In genomic region chr5:129778996-129779716, GRCm38 (mm10) we compare ENCODE assay signal across 8 mouse cellular contexts. TPM values are rescaled to one million over a fixed set of nuclear protein-coding genes. Genes with fewer than 3 reads are reported as not detected.
DNase-seq lines count a peak whose midpoint lies in the region; ATAC-seq and TF ChIP-seq lines count a peak whose summit lies in the region.

No protein-coding gene starts in this region.

- DNase-seq in 3T3-L1 (ENCODE audit: low read depth, low spot score) = peak; percentile 90
- peak; percentile 48 to 56 for DNase-seq in adrenal gland, postnatal 4 days (ENCODE audit: low spot score in 2 of 2)
- DNase-seq in heart, adult 2 months = peak; percentile 85 to 90
- peak; percentile 92 for DNase-seq in kidney, adult 2 months
- peak; percentile 87 for DNase-seq in midbrain, embryonic 14.5 days
- DNase-seq in spleen, adult 18-20 months = peak; percentile 46 to 75

- intact Hi-C loops in heart, adult 2 months (cut with DNase I) = loop anchor here (2.0 kb wide), 1 partner anchor 54 kb away; the partner anchor contains the start of gene Nipsnap2

- peak overlapping the region; percentile 82 for H3K9ac ChIP-seq in embryonic facial prominence, embryonic 13.5 days
- peak overlapping the region; percentile 74 for H3K9ac ChIP-seq in heart, adult 2 months (ENCODE audit: low read depth, low read length)
- peak overlapping the region; percentile 72 for H3K9ac ChIP-seq in limb, embryonic 12.5 days (replicated peaks)
- H3K9ac ChIP-seq in midbrain, embryonic 14.5 days (replicated peaks; ENCODE audit: low read length) = peak overlapping the region; percentile 52

- no peak for TF ChIP-seq CTCF in heart, adult 2 months (IDR thresholded peaks at IDR 0.05)
- no peak for TF ChIP-seq CTCF in kidney, adult 2 months (conservative IDR thresholded peaks at IDR 0.05; ENCODE audit: insufficient read depth, insufficient read length, low read depth, low read length)

- ATAC-seq in embryonic facial prominence, embryonic 13.5 days (ENCODE audit: insufficient number of reproducible peaks, insufficient read depth, low FRiP score, low TSS enrichment, low read depth) = peak; percentile 88
- peak; percentile 93 for ATAC-seq in limb, embryonic 12.5 days (ENCODE audit: insufficient number of reproducible peaks, insufficient read depth, low FRiP score, low TSS enrichment, low read depth)
- ATAC-seq in midbrain, embryonic 14.5 days (ENCODE audit: low FRiP score, low TSS enrichment) = no peak; the same call in 1 of the 2 replicates

- peak overlapping the region; percentile 67 for H3K27ac ChIP-seq in embryonic facial prominence, embryonic 13.5 days
- peak overlapping the region; percentile 47 for H3K27ac ChIP-seq in heart, adult 2 months
- H3K27ac ChIP-seq in kidney, adult 2 months (ENCODE audit: insufficient read depth, low read depth, low read length) = no peak overlapping the region
- H3K27ac ChIP-seq in limb, embryonic 12.5 days = peak overlapping the region; percentile 47
- 0 out of 2 replicates have a peak overlapping the region, but pooled peaks have one; percentile 20 for H3K27ac ChIP-seq in midbrain, embryonic 14.5 days (replicated peaks; ENCODE audit: low read depth, low read length)

- peaks cover 7% of the 10 kb centered on the region for H3K4me1 ChIP-seq in embryonic facial prominence, embryonic 13.5 days
- no peaks in the 10 kb centered on the region for H3K4me1 ChIP-seq in heart, adult 2 months (ENCODE audit: control insufficient read depth, insufficient read depth, low read length)
- H3K4me1 ChIP-seq in kidney, adult 2 months (ENCODE audit: control insufficient read depth, insufficient read depth, low read length) = no peaks in the 10 kb centered on the region
- peaks cover 7% of the 10 kb centered on the region for H3K4me1 ChIP-seq in limb, embryonic 12.5 days (replicated peaks)
- peaks cover 10% of the 10 kb centered on the region for H3K4me1 ChIP-seq in midbrain, embryonic 14.5 days (ENCODE audit: control insufficient read depth, insufficient read depth, low read length)

- H3K9me3 ChIP-seq in embryonic facial prominence, embryonic 13.5 days = no peaks in the 10 kb centered on the region
- H3K9me3 ChIP-seq in limb, embryonic 12.5 days = no peaks in the 10 kb centered on the region
- no peaks in the 10 kb centered on the region for H3K9me3 ChIP-seq in midbrain, embryonic 14.5 days (ENCODE audit: control insufficient read depth, low read length)

- peak overlapping the region; percentile 64 for H3K4me3 ChIP-seq in embryonic facial prominence, embryonic 13.5 days
- H3K4me3 ChIP-seq in heart, adult 2 months = peak overlapping the region; percentile 64
- H3K4me3 ChIP-seq in kidney, adult 2 months (ENCODE audit: insufficient read depth, low read depth, low read length) = peak overlapping the region; percentile 72
- peak overlapping the region; percentile 56 for H3K4me3 ChIP-seq in limb, embryonic 12.5 days (replicated peaks)
- peak overlapping the region; percentile 45 for H3K4me3 ChIP-seq in midbrain, embryonic 14.5 days (replicated peaks; ENCODE audit: low read depth, low read length)

- TF ChIP-seq EP300 in heart, adult 2 months (IDR thresholded peaks at IDR 0.05; ENCODE audit: insufficient read depth, low read depth, low read length) = no peak

- TF ChIP-seq POLR2A in heart, adult 2 months (IDR thresholded peaks at IDR 0.05; ENCODE audit: insufficient read depth, low read depth, low read length) = peak; percentile 60
- no peak for TF ChIP-seq POLR2A in kidney, adult 2 months (IDR thresholded peaks at IDR 0.05; ENCODE audit: low read depth, low read length)

- H3K4me2 ChIP-seq in embryonic facial prominence, embryonic 13.5 days = peak overlapping the region; percentile 85
- H3K4me2 ChIP-seq in limb, embryonic 12.5 days = peak overlapping the region; percentile 83
- H3K4me2 ChIP-seq in midbrain, embryonic 14.5 days (ENCODE audit: low read length) = peak overlapping the region; percentile 80

- H3K27me3 ChIP-seq in embryonic facial prominence, embryonic 13.5 days = no peaks in the 10 kb centered on the region
- H3K27me3 ChIP-seq in heart, adult 2 months (ENCODE audit: control insufficient read depth, insufficient read depth, low read length) = no peaks in the 10 kb centered on the region
- H3K27me3 ChIP-seq in kidney, adult 2 months (replicated peaks; ENCODE audit: control insufficient read depth, insufficient read depth, low read length) = no peaks in the 10 kb centered on the region
- no peaks in the 10 kb centered on the region for H3K27me3 ChIP-seq in limb, embryonic 12.5 days
- H3K27me3 ChIP-seq in midbrain, embryonic 14.5 days (ENCODE audit: control insufficient read depth, insufficient read depth, low read length) = no peaks in the 10 kb centered on the region

- 1% methylated on average over 32 of the region's 32 CpGs for WGBS in embryonic facial prominence, embryonic 13.5 days
- 2% methylated on average over 32 of the region's 32 CpGs for WGBS in heart, adult 2 months
- WGBS in kidney, adult 2 months = under 1% methylated on average over 32 of the region's 32 CpGs
- WGBS in limb, embryonic 12.5 days = 2% methylated on average over 32 of the region's 32 CpGs
- 1% methylated on average over 32 of the region's 32 CpGs for WGBS in midbrain, embryonic 14.5 days

- no peaks in the 10 kb centered on the region for H3K36me3 ChIP-seq in embryonic facial prominence, embryonic 13.5 days
- no peaks in the 10 kb centered on the region for H3K36me3 ChIP-seq in heart, adult 2 months (ENCODE audit: control insufficient read depth, insufficient read depth, low read length)
- no peaks in the 10 kb centered on the region for H3K36me3 ChIP-seq in kidney, adult 2 months (ENCODE audit: control insufficient read depth, insufficient read depth, low read length)
- no peaks in the 10 kb centered on the region for H3K36me3 ChIP-seq in limb, embryonic 12.5 days
- H3K36me3 ChIP-seq in midbrain, embryonic 14.5 days (ENCODE audit: control insufficient read depth, insufficient read depth, low read length) = no peaks in the 10 kb centered on the region

- H3K79me2 ChIP-seq in heart, adult 2 months (replicated peaks; ENCODE audit: control insufficient read depth, insufficient read depth, low read length) = no peaks in the 10 kb centered on the region

RNA-seq across cellular contexts. Expression of gene Psph, which starts 8.1 kb away (rescaled TPM):
- total RNA-seq in adrenal gland, postnatal 4 days (2021) = 10 to 100 TPM; 24.4 to 25.9 TPM
- polyA plus RNA-seq in embryonic facial prominence, embryonic 13.5 days (2015; fragmentation: Nextera tagmentation; extraction: Ambion mirVana) = 30.3 and 33.7 TPM in 2 replicates
- 1 to 10 TPM; 6.0 to 8.7 TPM for total RNA-seq in heart, adult 2 months (2021)
- polyA plus RNA-seq in heart, adult 2 months (2012; rRNA removed) = 7.7 and 11.4 TPM in 2 replicates
- polyA plus RNA-seq in kidney, adult 2 months (2012; rRNA removed) = 37.6 and 42.8 TPM in 2 replicates
- polyA plus RNA-seq in limb, embryonic 12.5 days (2016; fragmentation: Nextera tagmentation; extraction: Ambion mirVana) = 28.5 and 28.6 TPM in 2 replicates
- polyA plus RNA-seq in midbrain, embryonic 14.5 days (2014; fragmentation: Nextera tagmentation; extraction: Ambion mirVana) = 34.0 and 36.2 TPM in 2 replicates

RNA-seq across cellular contexts. Expression of gene Nipsnap2, which starts 54.3 kb away (rescaled TPM):
- 100 to 1,000 TPM; 142 to 143 TPM for total RNA-seq in adrenal gland, postnatal 4 days (2021)
- polyA plus RNA-seq in embryonic facial prominence, embryonic 13.5 days (2015; fragmentation: Nextera tagmentation; extraction: Ambion mirVana) = 112 and 113 TPM in 2 replicates
- 100 to 1,000 TPM; 785 to 948 TPM for total RNA-seq in heart, adult 2 months (2021)
- 462 and 670 TPM in 2 replicates for polyA plus RNA-seq in heart, adult 2 months (2012; rRNA removed)
- 77.0 and 89.8 TPM in 2 replicates for polyA plus RNA-seq in kidney, adult 2 months (2012; rRNA removed)
- 101 and 106 TPM in 2 replicates for polyA plus RNA-seq in limb, embryonic 12.5 days (2016; fragmentation: Nextera tagmentation; extraction: Ambion mirVana)
- 80.4 and 88.3 TPM in 2 replicates for polyA plus RNA-seq in midbrain, embryonic 14.5 days (2014; fragmentation: Nextera tagmentation; extraction: Ambion mirVana)
